Mouse (Mus musculus): ENCODE data around the gene Slc35f4. TPM values are rescaled to one million over a fixed set of nuclear protein-coding genes. Genes with fewer than 3 reads are reported as not detected.
A peak's percentile ranks its signal among the peaks of the same experiment; 100 is the strongest.

Slc35f4 gene
- polyA plus RNA-seq (2014; fragmentation: Nextera tagmentation; extraction: Ambion mirVana): 0.64 and 1.2 TPM in 2 replicates

DNA sequence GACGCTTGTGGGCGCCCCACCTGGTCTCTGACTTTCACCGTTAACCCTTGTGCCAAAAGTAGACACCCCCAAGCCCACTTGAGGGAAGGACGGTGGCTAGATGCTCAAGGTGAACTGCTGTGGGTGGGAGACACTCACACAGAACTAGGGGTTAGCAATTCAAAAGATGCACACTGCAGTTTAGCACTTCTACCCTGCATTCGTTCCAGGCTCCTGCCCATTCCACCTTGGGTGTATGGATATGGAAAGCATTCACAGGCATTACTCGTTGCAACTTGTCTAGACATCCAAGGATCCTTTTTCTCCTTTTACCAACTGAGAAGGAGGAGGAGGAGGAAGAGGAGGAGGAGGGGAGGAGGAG, at the start of gene Slc35f4:
Slc35f4 (minus strand) TSS at position 116 of the 361 bp plus-strand sequence.
- no peak for DNase-seq (ENCODE audit: low spot score)
- Histone ChIP-seq H3K4me1 (replicated peaks; ENCODE audit: control insufficient read depth, insufficient read depth, low read length) (no peaks in the 10 kb centered on the region), H3K4me3 (ENCODE audit: low read depth, low read length) (peak within 1 kb of the TSS; percentile 42), H3K27me3 (ENCODE audit: control insufficient read depth, insufficient read depth, low read length) (no peaks in the 10 kb centered on the region), H3K36me3 (ENCODE audit: control insufficient read depth, insufficient read depth, low read length) (no peaks in the 10 kb centered on the region), H3K27ac (ENCODE audit: low read depth, low read length) (no peak within 1 kb of the TSS), H3K4me2 (replicated peaks; ENCODE audit: low read depth, low read length) (peak within 1 kb of the TSS; percentile 65), H3K9ac (ENCODE audit: low read depth, low read length) (peak within 1 kb of the TSS; percentile 48; the same call in 1 of the 2 replicates), H3K9me3 (ENCODE audit: control insufficient read depth, low read length) (no peaks in the 10 kb centered on the region)
- ATAC-seq (ENCODE audit: low FRiP score): no peak; the same call in 1 of the 2 replicates
- 13% methylated on average over 6 of the region's 6 CpGs for WGBS

DNA sequence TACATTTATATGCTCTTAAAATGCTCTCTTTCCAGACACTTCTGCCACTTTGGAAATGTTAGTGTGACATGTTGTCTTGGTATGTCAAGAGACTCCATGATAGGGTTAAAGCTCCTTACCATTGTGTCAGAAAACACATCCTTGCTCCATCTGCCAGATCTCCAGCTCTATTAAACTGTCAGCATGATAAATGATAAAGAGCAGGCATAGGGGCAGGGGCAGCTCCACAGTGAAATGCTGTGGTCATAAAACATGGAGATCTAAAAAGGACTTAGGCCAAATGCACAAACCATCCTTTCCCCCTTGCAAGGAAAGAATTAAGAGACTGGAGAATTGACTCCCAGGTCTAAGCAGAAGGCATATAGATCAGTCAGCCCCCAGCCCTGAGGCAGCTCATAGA, 42.5 kb upstream of the Slc35f4 start:
- DNase-seq (ENCODE audit: low spot score) (no peak), ATAC-seq (ENCODE audit: low FRiP score) (peak; percentile 51; the same call in 1 of the 2 replicates)
- Histone ChIP-seq H3K27ac (ENCODE audit: low read depth, low read length) (no peak overlapping the region), H3K9me3 (ENCODE audit: control insufficient read depth, low read length) (no peaks in the 10 kb centered on the region), H3K4me1 (replicated peaks; ENCODE audit: control insufficient read depth, insufficient read depth, low read length) (no peaks in the 10 kb centered on the region), H3K4me3 (ENCODE audit: low read depth, low read length) (no peak overlapping the region), H3K27me3 (ENCODE audit: control insufficient read depth, insufficient read depth, low read length) (no peaks in the 10 kb centered on the region), H3K9ac (ENCODE audit: low read depth, low read length) (no peak overlapping the region), H3K4me2 (replicated peaks; ENCODE audit: low read depth, low read length) (no peak overlapping the region), H3K36me3 (ENCODE audit: control insufficient read depth, insufficient read depth, low read length) (no peaks in the 10 kb centered on the region)

DNA sequence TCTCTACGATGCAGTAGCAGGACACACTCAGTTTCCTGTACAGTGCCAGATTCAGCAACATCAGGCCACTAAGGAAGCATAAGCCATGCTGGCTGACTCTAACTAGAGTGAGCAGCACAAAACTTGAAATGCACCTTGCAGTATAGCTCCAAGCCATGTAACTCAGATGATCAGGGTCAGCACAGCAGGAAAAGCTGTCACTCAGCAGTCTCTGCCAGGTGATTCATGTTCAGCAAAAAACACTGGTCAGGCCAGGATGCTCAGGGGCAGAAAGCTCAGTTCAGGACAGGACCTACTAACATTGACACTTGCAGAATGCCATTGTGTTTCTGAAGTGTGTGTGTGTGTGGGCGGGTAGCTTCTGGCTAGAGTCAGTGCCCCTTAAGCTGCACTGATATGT, 34.9 kb upstream of the Slc35f4 start:
- no peaks in the 10 kb centered on the region for H3K9me3 ChIP-seq (ENCODE audit: control insufficient read depth, low read length)
- H3K36me3 ChIP-seq (ENCODE audit: control insufficient read depth, insufficient read depth, low read length): no peaks in the 10 kb centered on the region
- no peaks in the 10 kb centered on the region for H3K27me3 ChIP-seq (ENCODE audit: control insufficient read depth, insufficient read depth, low read length)
- no peak overlapping the region for H3K27ac ChIP-seq (ENCODE audit: low read depth, low read length)
- no peak overlapping the region for H3K4me2 ChIP-seq (replicated peaks; ENCODE audit: low read depth, low read length)
- no peak for DNase-seq (ENCODE audit: low spot score)
- no peak overlapping the region for H3K4me3 ChIP-seq (ENCODE audit: low read depth, low read length)
- no peak for ATAC-seq (ENCODE audit: low FRiP score)
- 78% methylated on average over 2 of the region's 2 CpGs for WGBS
- H3K9ac ChIP-seq (ENCODE audit: low read depth, low read length): no peak overlapping the region
- no peaks in the 10 kb centered on the region for H3K4me1 ChIP-seq (replicated peaks; ENCODE audit: control insufficient read depth, insufficient read depth, low read length)

DNA sequence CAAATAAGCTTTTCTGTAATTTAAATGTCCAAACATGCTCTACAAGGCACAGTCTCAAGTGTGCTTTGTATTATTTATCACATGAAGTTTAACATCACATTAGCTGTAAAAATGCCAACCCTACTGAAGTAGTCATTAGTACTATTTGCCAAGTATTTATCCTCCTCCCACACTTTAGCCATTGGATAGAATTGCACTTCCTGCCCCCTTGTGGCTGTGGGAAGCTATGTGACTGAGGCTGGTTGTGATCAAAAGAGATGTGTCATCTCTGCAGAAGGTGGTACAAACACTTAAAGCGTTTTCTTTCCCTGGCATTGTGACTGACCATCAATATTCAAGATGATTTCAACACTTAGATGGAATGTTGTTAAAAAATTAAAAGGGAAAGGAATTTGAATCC, 14.3 kb upstream of the Slc35f4 start:
- Histone ChIP-seq H3K36me3 (ENCODE audit: control insufficient read depth, insufficient read depth, low read length) (no peaks in the 10 kb centered on the region), H3K9ac (ENCODE audit: low read depth, low read length) (no peak overlapping the region), H3K27ac (ENCODE audit: low read depth, low read length) (no peak overlapping the region), H3K4me1 (replicated peaks; ENCODE audit: control insufficient read depth, insufficient read depth, low read length) (no peaks in the 10 kb centered on the region), H3K4me2 (replicated peaks; ENCODE audit: low read depth, low read length) (no peak overlapping the region), H3K4me3 (ENCODE audit: low read depth, low read length) (no peak overlapping the region), H3K27me3 (ENCODE audit: control insufficient read depth, insufficient read depth, low read length) (no peaks in the 10 kb centered on the region), H3K9me3 (ENCODE audit: control insufficient read depth, low read length) (no peaks in the 10 kb centered on the region)
- ATAC-seq (ENCODE audit: low FRiP score) (no peak), DNase-seq (ENCODE audit: low spot score) (peak; percentile 30)
- 45% methylated on average over 1 of the region's 1 CpGs for WGBS

DNA sequence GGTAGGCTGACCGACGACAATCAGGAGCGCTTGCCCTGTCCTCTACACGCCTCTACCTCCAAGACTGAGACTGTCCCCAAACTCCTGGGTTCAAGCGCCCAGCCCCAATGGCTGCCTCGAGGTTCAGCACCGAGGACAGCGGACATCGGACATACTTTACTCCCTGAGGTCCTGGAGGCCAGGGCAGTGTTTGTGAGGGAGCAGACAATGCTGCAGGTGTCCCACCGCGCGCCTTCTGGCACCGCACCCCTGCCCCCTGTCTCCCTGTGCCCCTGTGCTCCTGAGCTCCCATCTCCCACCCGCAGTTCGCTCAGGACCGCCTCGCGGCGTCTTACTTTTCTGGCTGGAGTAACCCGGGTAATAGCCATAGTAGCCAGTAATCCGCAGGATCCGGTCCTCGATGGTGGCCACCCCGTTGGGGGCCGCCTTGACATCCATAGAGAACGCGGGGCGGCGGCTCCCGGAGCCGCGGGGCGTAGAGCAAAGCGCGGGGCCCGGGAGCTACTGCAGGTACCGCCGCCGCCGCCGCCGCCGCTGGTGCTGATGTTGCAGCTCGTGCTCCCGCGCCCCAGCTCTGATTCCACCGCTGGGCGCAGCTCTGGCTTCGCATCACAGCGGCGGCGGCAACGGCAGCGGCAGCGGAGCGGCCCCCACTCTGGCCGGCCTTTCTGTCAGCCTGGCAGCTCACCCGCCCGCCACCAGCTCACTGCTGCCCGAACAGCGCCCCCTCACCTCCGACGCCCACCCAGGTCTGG, 493 bp downstream of the Slc35f4 start:
- peak; percentile 77 for DNase-seq (ENCODE audit: low spot score)
- Histone ChIP-seq H3K9ac (ENCODE audit: low read depth, low read length) (peak overlapping the region; percentile 48; the same call in 1 of the 2 replicates), H3K27ac (ENCODE audit: low read depth, low read length) (no peak overlapping the region), H3K4me3 (ENCODE audit: low read depth, low read length) (peak overlapping the region; percentile 42), H3K4me1 (replicated peaks; ENCODE audit: control insufficient read depth, insufficient read depth, low read length) (no peaks in the 10 kb centered on the region), H3K9me3 (ENCODE audit: control insufficient read depth, low read length) (no peaks in the 10 kb centered on the region), H3K27me3 (ENCODE audit: control insufficient read depth, insufficient read depth, low read length) (no peaks in the 10 kb centered on the region), H3K4me2 (replicated peaks; ENCODE audit: low read depth, low read length) (peak overlapping the region; percentile 65), H3K36me3 (ENCODE audit: control insufficient read depth, insufficient read depth, low read length) (no peaks in the 10 kb centered on the region)
- under 1% methylated on average over 53 of the region's 63 CpGs for WGBS
- ATAC-seq (ENCODE audit: low FRiP score): peak; percentile 90

GRCm38 (mm10) chr14:49524665-49525064, 1.2 kb downstream of the Slc35f4 start:
- ATAC-seq (ENCODE audit: low FRiP score) (peak; percentile 29), DNase-seq (ENCODE audit: low spot score) (no peak)
- Histone ChIP-seq H3K27me3 (ENCODE audit: control insufficient read depth, insufficient read depth, low read length) (no peaks in the 10 kb centered on the region), H3K9ac (ENCODE audit: low read depth, low read length) (no peak overlapping the region), H3K9me3 (ENCODE audit: control insufficient read depth, low read length) (no peaks in the 10 kb centered on the region), H3K4me2 (replicated peaks; ENCODE audit: low read depth, low read length) (peak overlapping the region; percentile 65; the same call in 1 of the 2 replicates), H3K4me3 (ENCODE audit: low read depth, low read length) (peak overlapping the region; percentile 42; the same call in 1 of the 2 replicates), H3K36me3 (ENCODE audit: control insufficient read depth, insufficient read depth, low read length) (no peaks in the 10 kb centered on the region), H3K27ac (ENCODE audit: low read depth, low read length) (no peak overlapping the region), H3K4me1 (replicated peaks; ENCODE audit: control insufficient read depth, insufficient read depth, low read length) (no peaks in the 10 kb centered on the region)
- 69% methylated on average over 8 of the region's 8 CpGs for WGBS

GRCm38 (mm10) chr14:49515096-49515665, 10.7 kb downstream of the Slc35f4 start:
- H3K9me3 ChIP-seq (ENCODE audit: control insufficient read depth, low read length): no peaks in the 10 kb centered on the region
- ATAC-seq (ENCODE audit: low FRiP score): no peak
- WGBS: 92% methylated on average over 2 of the region's 2 CpGs
- no peak overlapping the region for H3K9ac ChIP-seq (ENCODE audit: low read depth, low read length)
- H3K36me3 ChIP-seq (ENCODE audit: control insufficient read depth, insufficient read depth, low read length): no peaks in the 10 kb centered on the region
- no peak overlapping the region for H3K27ac ChIP-seq (ENCODE audit: low read depth, low read length)
- no peak overlapping the region for H3K4me3 ChIP-seq (ENCODE audit: low read depth, low read length)
- no peak overlapping the region for H3K4me2 ChIP-seq (replicated peaks; ENCODE audit: low read depth, low read length)
- no peaks in the 10 kb centered on the region for H3K4me1 ChIP-seq (replicated peaks; ENCODE audit: control insufficient read depth, insufficient read depth, low read length)
- DNase-seq (ENCODE audit: low spot score): no peak
- no peaks in the 10 kb centered on the region for H3K27me3 ChIP-seq (ENCODE audit: control insufficient read depth, insufficient read depth, low read length)

DNA sequence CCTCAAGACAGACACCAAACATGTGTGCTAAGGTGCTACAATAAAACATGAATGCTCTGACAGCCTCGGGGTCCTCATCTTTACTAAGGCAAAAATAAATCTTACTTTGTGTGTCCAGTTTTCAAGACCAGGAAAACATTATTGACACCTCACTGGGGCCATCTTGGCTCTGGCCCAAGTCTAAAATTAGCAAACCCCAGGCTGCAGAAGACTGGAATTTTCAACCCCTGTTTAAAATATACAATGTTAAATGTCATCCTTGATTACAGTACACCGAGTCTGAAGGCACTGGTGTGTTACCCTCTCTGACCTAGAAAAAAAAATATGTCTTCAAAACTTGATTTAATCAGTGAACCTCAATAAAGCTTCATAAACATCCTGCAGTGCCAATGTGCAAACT, 11.7 kb downstream of the Slc35f4 start:
- no peak overlapping the region for H3K4me2 ChIP-seq (replicated peaks; ENCODE audit: low read depth, low read length)
- no peak overlapping the region for H3K9ac ChIP-seq (ENCODE audit: low read depth, low read length)
- no peaks in the 10 kb centered on the region for H3K4me1 ChIP-seq (replicated peaks; ENCODE audit: control insufficient read depth, insufficient read depth, low read length)
- H3K9me3 ChIP-seq (ENCODE audit: control insufficient read depth, low read length): no peaks in the 10 kb centered on the region
- no peaks in the 10 kb centered on the region for H3K27me3 ChIP-seq (ENCODE audit: control insufficient read depth, insufficient read depth, low read length)
- ATAC-seq (ENCODE audit: low FRiP score) (no peak), DNase-seq (ENCODE audit: low spot score) (no peak)
- no peak overlapping the region for H3K4me3 ChIP-seq (ENCODE audit: low read depth, low read length)
- no peaks in the 10 kb centered on the region for H3K36me3 ChIP-seq (ENCODE audit: control insufficient read depth, insufficient read depth, low read length)
- no peak overlapping the region for H3K27ac ChIP-seq (ENCODE audit: low read depth, low read length)
- 72% methylated on average over 2 of the region's 2 CpGs for WGBS

GRCm38 (mm10) chr14:49495192-49495591, 30.7 kb downstream of the Slc35f4 start:
- no peak overlapping the region for H3K27ac ChIP-seq (ENCODE audit: low read depth, low read length)
- no peak overlapping the region for H3K4me3 ChIP-seq (ENCODE audit: low read depth, low read length)
- H3K36me3 ChIP-seq (ENCODE audit: control insufficient read depth, insufficient read depth, low read length): no peaks in the 10 kb centered on the region
- 100% methylated on average over 1 of the region's 1 CpGs for WGBS
- no peaks in the 10 kb centered on the region for H3K9me3 ChIP-seq (ENCODE audit: control insufficient read depth, low read length)
- ATAC-seq (ENCODE audit: low FRiP score): no peak
- no peak for DNase-seq (ENCODE audit: low spot score)
- no peak overlapping the region for H3K9ac ChIP-seq (ENCODE audit: low read depth, low read length)
- H3K4me2 ChIP-seq (replicated peaks; ENCODE audit: low read depth, low read length): no peak overlapping the region
- no peaks in the 10 kb centered on the region for H3K27me3 ChIP-seq (ENCODE audit: control insufficient read depth, insufficient read depth, low read length)
- H3K4me1 ChIP-seq (replicated peaks; ENCODE audit: control insufficient read depth, insufficient read depth, low read length): no peaks in the 10 kb centered on the region

All from hindbrain, embryonic 11.5 days (tissue).